Mouse (Mus musculus) ES-Bruce4 (cell line): Measurements from ENCODE around the gene Stk26. TPM values are rescaled to one million over a fixed set of nuclear protein-coding genes. Genes with fewer than 3 reads are reported as not detected.

Source experiments
- H3K27ac ChIP-seq: 2 replicates; pipeline ENCODE4 v1.5.1; 2012; ENCODE audit warnings: low read length, inconsistent platforms; ENCODE audit not compliant: insufficient read depth
- H3K27me3 ChIP-seq: 2 replicates; pipeline ENCODE4 v1.6.1; 2012; ENCODE audit warnings: mild to moderate bottlenecking, low read length, inconsistent platforms; ENCODE audit not compliant: control insufficient read depth, poor library complexity, insufficient read depth, severe bottlenecking
- H3K36me3 ChIP-seq: 2 replicates; pipeline ENCODE4 v1.6.1; 2012; ENCODE audit warnings: inconsistent platforms, mild to moderate bottlenecking, low read length, moderate library complexity; ENCODE audit not compliant: control insufficient read depth, poor library complexity, insufficient read depth, severe bottlenecking
- H3K4me1 ChIP-seq: one replicate; pipeline ENCODE4 v1.8.1; 2011; ENCODE audit warnings: low read length; ENCODE audit not compliant: control insufficient read depth, insufficient read depth
- H3K4me3 ChIP-seq: 2 replicates; pipeline ENCODE4 v1.5.1; 2011; ENCODE audit warnings: low read depth, mild to moderate bottlenecking, low read length
- H3K9ac ChIP-seq: 2 replicates; pipeline ENCODE4 v1.6.1; 2012; ENCODE audit warnings: low read depth, mild to moderate bottlenecking, inconsistent platforms; ENCODE audit not compliant: poor library complexity, severe bottlenecking
- H3K9me3 ChIP-seq: replicated peaks from 2 replicates; pipeline ENCODE4 v1.6.1; 2012; ENCODE audit warnings: mild to moderate bottlenecking, low read length, inconsistent platforms; ENCODE audit not compliant: control insufficient read depth, poor library complexity, insufficient read depth, severe bottlenecking
- CTCF ChIP-seq: IDR thresholded peaks from one replicate; pipeline ENCODE4 v1.8.1; 2011; ENCODE audit warnings: low read depth, low read length
- EP300 ChIP-seq: IDR thresholded peaks from 2 replicates; pipeline ENCODE4 v1.6.1; 2011; ENCODE audit warnings: low read depth, low read length; ENCODE audit not compliant: insufficient read depth
- POLR2A ChIP-seq: IDR thresholded peaks from one replicate; pipeline ENCODE4 v1.8.1; 2011; ENCODE audit warnings: low read length; ENCODE audit not compliant: insufficient read depth
- polyA plus RNA-seq: library from polyadenylated mRNA; stranded (reverse); fragments of >200 nt; gene quantifications from 2 replicates; pipeline ENCODE4 v1.2.4, GENCODE M21; 2011; ENCODE audit warnings: low read depth; ENCODE audit not compliant: missing spikeins, insufficient read depth, insufficient read length

Gene Stk26
- polyA plus RNA-seq, 1 experiment = 21.2 TPM

- Histone ChIP-seq H3K9ac (no peak overlapping the region), H3K27ac (no peak overlapping the region), H3K36me3 (no peaks in the 10 kb centered on the region), H3K4me3 (no peak overlapping the region), H3K4me1 (no peaks in the 10 kb centered on the region), H3K9me3 (no peaks in the 10 kb centered on the region), H3K27me3 (no peaks in the 10 kb centered on the region)
- no peak for TF ChIP-seq POLR2A
- no peak for TF ChIP-seq CTCF
- TF ChIP-seq EP300 = no peak
These were observed 22.9 kb downstream of the Stk26 start for GRCm38 (mm10) chrX:50863771-50864170.

- H3K4me3 ChIP-seq = no peak overlapping the region
- no peak overlapping the region for H3K9ac ChIP-seq
- TF ChIP-seq POLR2A (no peak), CTCF (no peak), EP300 (no peak)
- no peaks in the 10 kb centered on the region for H3K36me3 ChIP-seq
- H3K4me1 ChIP-seq = no peaks in the 10 kb centered on the region
- H3K27ac ChIP-seq = no peak overlapping the region
- no peaks in the 10 kb centered on the region for H3K9me3 ChIP-seq
- H3K27me3 ChIP-seq = no peaks in the 10 kb centered on the region
These were observed 23.9 kb downstream of the Stk26 start for GRCm38 (mm10) chrX:50864734-50865133.

- Histone ChIP-seq H3K9ac (no peak overlapping the region), H3K9me3 (no peaks in the 10 kb centered on the region), H3K4me3 (no peak overlapping the region), H3K27me3 (no peaks in the 10 kb centered on the region), H3K27ac (no peak overlapping the region), H3K36me3 (no peaks in the 10 kb centered on the region), H3K4me1 (no peaks in the 10 kb centered on the region)
- TF ChIP-seq CTCF (no peak), POLR2A (no peak), EP300 (no peak)
These were observed 33.6 kb downstream of the Stk26 start for GRCm38 (mm10) chrX:50874246-50875002.

- Histone ChIP-seq H3K9ac (no peak overlapping the region), H3K4me1 (no peaks in the 10 kb centered on the region), H3K4me3 (no peak overlapping the region), H3K36me3 (no peaks in the 10 kb centered on the region), H3K27me3 (no peaks in the 10 kb centered on the region), H3K9me3 (no peaks in the 10 kb centered on the region), H3K27ac (no peak overlapping the region)
- TF ChIP-seq EP300 (no peak), CTCF (no peak), POLR2A (no peak)
These were observed 47.2 kb downstream of the Stk26 start for GRCm38 (mm10) chrX:50887999-50888398.

GRCm38 (mm10) chrX:50903497-50903896 is 62.6 kb downstream of the Stk26 start:
- Histone ChIP-seq H3K9me3 (no peaks in the 10 kb centered on the region), H3K4me3 (no peak overlapping the region), H3K27ac (no peak overlapping the region), H3K9ac (no peak overlapping the region), H3K4me1 (no peaks in the 10 kb centered on the region), H3K27me3 (no peaks in the 10 kb centered on the region), H3K36me3 (no peaks in the 10 kb centered on the region)
- TF ChIP-seq EP300 (no peak), CTCF (no peak), POLR2A (no peak)

GRCm38 (mm10) chrX:50909915-50910314 is 69.1 kb downstream of the Stk26 start:
- H3K9me3 ChIP-seq = no peaks in the 10 kb centered on the region
- H3K36me3 ChIP-seq = no peaks in the 10 kb centered on the region
- H3K27me3 ChIP-seq = no peaks in the 10 kb centered on the region
- H3K4me3 ChIP-seq = no peak overlapping the region
- H3K4me1 ChIP-seq = no peaks in the 10 kb centered on the region
- no peak overlapping the region for H3K9ac ChIP-seq
- no peak for TF ChIP-seq POLR2A
- no peak for TF ChIP-seq EP300
- TF ChIP-seq CTCF = no peak
- no peak overlapping the region for H3K27ac ChIP-seq
